Mouse (Mus musculus): ENCODE results near the gene Gm20431.

Gene Gm20431

DNA sequence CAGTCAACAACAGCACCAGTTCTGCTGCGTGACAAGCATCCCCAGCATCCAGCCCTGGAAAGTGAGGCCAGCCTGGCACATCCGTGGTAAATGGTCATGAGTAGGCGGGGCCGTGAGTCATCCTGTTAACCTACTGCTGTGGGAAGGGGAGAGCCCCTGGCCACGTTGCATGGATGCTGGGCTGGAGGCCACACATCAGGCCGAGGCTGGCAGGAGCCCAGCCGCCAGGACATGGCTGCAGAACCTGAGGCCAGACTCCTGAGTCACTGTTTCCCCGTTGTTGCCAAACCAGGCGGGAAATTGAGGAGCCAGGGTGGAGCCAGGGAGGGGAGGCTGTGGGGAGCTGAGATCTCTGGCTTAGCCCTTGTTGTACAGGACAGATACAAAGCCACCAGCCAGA, 86.5 kb downstream of the Gm20431 start:
- no peak for DNase-seq (ENCODE audit: low read depth in 2 of 2, low spot score in 2 of 2)

DNA sequence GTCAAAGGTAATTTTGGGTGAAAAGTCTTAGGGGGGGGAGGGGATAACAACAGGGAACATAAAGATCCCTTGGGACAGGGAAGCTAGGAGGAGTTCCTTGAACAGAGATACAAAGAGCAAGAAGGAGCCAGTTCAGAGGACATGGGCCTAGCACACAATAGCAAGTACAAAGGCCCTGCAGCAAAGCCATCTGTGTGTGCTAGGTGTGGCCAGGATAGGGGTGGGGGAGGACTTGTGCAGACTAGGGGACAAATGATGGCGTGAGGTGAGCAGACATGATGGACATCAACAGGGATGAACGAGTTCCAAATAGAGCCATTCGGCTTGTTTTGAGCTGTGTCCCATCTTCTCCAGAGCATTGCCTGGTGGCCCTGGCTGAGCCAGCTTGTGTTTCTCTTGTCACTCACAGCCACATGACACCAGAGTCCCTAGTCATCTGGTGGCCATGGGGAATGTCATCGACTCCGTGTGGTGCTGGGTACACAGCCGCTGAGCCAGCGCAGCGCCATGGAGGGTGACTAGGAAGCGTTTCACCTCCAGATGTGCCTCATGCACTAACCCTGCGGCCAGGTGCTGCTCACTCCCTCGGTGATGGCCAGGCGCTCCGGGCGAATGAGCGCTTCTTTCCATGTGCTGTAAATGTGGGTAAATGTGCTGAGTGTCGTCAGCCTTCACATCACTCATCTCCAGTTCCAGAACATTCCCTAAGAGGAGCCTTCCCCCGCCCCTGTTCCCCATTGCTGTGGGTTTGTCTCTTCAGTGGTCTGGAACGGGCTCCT, 89.7 kb downstream of the Gm20431 start:
- no peak for DNase-seq (ENCODE audit: low read depth in 2 of 2, low spot score in 2 of 2)

DNA sequence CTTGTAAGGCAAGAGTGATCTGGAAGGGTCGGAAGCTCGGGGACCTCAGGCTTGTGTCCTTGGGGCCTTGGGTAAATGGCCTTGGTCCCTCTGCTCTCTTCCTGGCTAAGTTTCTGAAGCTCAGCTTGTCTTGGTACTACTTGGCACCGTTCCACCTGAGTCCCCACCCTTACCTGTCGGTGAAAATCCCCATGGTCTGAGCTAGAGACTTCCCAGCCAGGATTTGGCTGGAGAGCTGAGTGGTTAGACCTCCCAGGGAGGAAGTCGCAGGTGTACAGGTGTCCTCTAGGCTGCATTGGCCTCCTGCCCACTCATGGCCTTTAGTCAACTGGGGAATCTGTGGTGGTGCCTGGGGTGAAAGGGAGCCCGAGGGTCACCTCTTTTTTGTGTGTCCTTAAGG, 90.5 kb downstream of the Gm20431 start:
- DNase-seq (ENCODE audit: low read depth in 2 of 2, low spot score in 2 of 2): no peak

DNA sequence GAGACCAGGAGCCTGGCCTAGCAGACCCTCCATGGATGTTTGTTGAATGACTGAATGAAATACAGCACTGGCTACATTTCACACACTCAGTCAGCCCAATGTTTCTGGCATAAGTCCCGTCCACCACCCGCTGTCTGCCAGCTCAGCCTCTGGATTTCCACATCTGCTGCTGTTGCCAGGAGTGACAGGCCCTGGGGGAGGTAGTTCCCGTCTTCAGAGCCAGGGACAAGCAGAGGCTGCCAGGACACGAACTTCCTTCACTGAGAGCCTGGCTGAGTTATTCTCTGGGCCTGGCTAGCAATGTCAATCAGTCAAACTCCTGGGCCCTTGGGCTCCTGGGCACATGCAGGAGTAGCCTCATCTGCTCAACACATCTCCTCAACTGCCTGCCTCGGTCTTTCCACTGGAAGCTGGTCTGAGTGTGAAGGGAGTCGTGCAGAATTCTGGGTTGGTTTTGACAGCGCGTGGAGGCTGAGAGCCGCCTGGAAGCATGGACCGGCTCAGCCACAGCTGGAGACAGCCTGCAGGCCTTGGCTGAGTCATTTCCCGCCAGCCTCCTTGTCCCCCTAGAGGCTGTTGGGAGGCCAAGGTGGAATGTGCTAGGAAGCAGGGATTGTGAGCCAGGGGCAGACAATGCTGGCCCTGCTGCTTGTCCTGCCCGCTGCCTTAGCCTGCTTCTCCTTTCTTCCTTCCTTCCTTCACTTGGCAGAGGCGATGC, 91.2 kb downstream of the Gm20431 start:
- DNase-seq (ENCODE audit: low read depth in 2 of 2, low spot score in 2 of 2): no peak

DNA sequence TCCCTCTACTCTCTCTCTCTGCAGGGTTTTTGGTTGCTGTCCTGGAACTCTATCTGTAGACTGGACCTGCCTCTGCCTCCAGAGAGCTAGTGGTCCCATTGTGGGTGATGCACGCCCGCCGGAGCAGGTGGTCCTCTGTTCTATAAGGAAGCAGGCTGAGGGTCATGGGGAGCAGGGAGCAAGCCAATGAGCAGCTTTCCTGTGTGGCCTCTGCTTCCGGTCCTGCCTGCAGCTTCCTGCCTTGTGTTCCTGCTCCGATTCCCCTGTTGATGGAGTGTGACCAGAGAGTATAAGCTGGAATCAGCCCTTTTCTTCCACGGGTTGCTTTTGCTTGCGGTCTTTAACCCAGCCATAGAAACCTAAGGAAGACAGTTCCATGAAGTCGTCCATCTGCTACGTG, 93.2 kb downstream of the Gm20431 start:
- no peak for DNase-seq (ENCODE audit: low read depth in 2 of 2, low spot score in 2 of 2)

DNA sequence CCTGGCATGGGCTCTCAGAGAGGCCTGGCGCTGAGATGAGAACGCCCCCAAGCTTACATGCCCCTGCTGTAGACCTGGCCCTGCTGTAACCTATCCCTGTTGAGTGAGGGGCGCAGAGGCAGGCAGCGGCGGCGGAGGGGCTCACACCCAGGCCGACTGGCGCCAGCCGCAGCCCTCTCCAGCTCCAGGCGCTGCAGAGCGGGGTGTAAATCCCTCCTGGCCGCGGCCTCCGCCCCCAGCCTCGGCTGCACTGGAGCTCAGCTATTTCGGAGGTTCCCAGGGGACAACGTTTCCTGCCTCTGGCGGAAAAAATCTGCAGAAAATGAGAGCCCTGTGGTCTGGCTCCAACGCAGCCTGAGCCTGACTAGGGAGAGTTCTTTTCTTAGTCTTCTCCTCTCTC, 95.6 kb downstream of the Gm20431 start:
- DNase-seq (ENCODE audit: low read depth in 2 of 2, low spot score in 2 of 2): no peak

DNA sequence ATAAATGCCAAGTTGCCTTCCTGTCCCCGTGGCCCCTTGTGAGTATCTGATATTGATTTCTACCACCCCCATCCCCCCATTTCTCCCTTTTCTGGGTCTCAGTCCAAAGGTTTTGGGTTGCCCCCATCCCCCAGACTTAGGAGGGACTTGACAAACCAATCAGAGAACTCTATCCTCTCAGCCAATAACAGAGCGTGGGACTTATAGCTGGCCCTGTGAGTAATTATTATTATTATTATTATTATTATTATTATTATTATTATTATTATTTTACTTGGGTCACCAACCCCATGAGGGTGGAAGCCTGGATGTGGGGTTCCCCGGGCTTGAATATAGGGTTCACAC, 96.0 kb downstream of the Gm20431 start:
- DNase-seq (ENCODE audit: low read depth in 2 of 2, low spot score in 2 of 2): no peak

DNA sequence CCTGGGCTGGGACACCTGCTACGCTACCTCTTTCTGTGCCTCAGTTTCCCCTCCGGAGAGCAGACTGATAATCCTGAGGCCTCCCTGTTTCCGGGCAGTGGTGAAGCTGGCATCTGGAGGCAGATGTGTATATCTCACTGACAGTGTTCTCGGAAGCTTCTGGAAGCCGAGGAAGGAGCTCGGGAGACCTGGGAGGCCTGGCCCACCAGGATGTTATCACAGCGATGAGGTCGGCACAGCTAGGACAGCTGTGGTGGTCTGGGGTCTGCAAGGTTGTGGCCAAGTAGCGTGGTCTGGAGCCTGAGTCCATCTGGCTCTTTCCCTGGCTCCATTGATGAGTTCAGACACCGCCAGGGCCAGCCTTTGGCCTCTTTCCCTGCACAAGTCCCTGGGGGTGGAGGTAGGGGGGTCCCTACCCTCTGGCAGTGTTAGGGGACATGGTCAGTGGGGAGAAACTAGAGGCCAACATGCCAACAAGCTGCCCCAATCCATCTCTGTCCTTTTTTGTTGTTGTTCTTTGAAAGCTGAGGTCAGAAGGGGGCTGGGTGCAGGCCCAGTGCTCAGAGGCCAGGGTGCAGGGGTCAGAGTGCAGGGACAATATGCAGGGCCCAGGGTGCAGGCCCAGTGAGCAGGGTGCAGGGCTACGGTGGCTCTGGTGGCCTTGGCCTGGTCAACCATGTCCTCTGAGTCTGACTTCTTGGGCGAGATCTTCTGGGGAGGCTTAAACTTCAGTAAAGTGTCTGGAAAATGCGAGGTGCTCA, 96.6 kb downstream of the Gm20431 start:
- DNase-seq (ENCODE audit: low read depth in 2 of 2, low spot score in 2 of 2): no peak

DNA sequence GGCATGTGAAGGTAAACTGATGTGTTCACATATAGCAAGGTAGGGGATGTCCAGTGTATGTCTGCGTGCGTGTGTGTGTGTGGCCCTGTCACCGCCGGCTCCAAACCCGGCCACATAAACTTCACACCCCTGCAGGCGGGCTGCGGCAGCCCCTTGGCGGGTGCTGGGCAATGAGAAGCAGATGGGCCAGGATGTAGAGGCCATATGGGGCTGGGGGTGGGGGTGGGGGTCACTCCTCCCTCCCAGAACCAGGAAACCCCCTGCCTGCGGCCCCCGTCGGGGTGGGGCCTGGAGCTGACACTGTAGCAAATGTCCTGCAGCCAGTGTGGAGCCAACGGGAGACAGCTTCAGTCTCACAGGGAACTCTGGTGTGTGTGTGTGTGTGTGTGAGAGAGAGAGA, 97.6 kb downstream of the Gm20431 start:
- no peak for DNase-seq (ENCODE audit: low read depth in 2 of 2, low spot score in 2 of 2)

DNA sequence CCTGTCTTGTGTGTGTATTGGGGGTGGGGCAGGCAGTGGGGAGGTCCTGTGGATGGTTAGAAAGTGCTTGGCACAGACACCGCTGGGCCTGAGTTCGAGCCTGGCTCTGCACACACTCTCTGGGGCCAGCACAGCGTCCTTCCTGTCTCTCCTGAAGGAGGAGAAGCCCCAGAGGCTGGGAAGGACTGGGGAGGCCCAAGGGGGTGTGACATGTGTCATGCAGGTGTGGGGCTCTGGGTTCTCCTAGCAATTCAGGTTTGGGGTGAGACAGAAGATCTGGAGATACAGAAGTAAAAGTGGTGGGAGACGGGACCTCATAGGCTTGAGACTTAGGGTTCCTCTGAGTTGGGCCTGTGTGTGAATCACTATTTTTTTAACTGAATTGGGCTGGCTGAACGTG, 98.3 kb downstream of the Gm20431 start:
- no peak for DNase-seq (ENCODE audit: low read depth in 2 of 2, low spot score in 2 of 2)

DNA sequence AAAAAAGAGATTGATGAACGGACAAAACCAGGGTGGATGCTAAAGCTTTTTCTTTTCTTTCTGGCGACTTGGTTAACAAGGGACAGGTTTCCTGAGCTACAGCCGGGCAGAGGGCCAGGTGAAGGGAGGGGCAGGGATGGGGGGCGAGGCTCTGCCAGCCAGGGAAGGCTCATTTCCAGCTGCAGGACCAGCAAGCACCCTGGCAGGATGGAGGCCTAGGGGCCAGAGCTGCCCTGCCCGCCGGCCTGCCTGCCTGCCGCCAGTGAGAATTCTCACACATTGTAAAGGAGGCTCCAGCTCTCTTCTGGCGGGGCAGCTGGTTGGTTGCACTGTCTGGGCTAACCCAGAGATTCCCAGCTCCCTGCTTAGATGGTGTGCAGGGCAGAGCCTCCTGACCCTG, 99.2 kb downstream of the Gm20431 start:
- no peak for DNase-seq (ENCODE audit: low read depth in 2 of 2, low spot score in 2 of 2)

DNA sequence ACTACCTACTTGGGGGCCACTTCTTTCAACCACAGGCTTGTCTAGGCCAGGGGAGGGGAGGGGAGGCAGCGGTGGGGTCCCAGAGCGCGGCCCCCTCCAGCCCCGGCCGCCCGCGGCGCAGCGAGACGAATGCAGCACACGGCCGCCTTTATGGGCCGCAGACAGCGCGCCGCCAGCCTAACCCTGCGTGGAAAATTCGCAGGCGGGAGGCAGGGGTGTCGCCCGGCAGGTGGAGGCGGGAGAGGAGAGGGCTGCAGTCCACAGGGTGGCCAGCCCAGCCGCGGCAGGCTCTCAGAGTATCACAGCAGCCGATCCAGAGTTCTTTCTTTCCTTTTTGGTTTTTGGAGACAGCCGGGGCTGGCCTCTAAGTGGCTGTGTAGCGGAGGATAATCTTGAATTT, 101.9 kb downstream of the Gm20431 start:
- DNase-seq (ENCODE audit: low read depth in 2 of 2, low spot score in 2 of 2): no peak

Measured in CD8-positive naive resting alpha-beta T cell, adult 2 months (primary cell).